Mouse (Mus musculus): ENCODE measurements around the gene Ybx2.
"Not testable (repeated sequence)": the region's sequence is repeated elsewhere in the genome, so short reads cannot be mapped to it uniquely, and the experiment has no call there.

Gene Ybx2

GRCm38 (mm10) chr11:69914917-69915430, 20.6 kb upstream of the Ybx2 start:
- DNase-seq (ENCODE audit: low spot score): no peak

GRCm38 (mm10) chr11:69915667-69916627, 19.6 kb upstream of the Ybx2 start:
- DNase-seq (ENCODE audit: low spot score): no peak

GRCm38 (mm10) chr11:69916652-69917378, 18.8 kb upstream of the Ybx2 start:
- DNase-seq (ENCODE audit: low spot score): not testable (repeated sequence)

- DNase-seq (ENCODE audit: low spot score): no peak
Observed at GRCm38 (mm10) chr11:69917379-69917948, 18.1 kb upstream of the Ybx2 start.

- no peak for DNase-seq (ENCODE audit: low spot score)
Observed at GRCm38 (mm10) chr11:69918118-69918517, 17.5 kb upstream of the Ybx2 start.

- no peak for DNase-seq (ENCODE audit: low spot score)
Observed at GRCm38 (mm10) chr11:69919053-69919452, 16.5 kb upstream of the Ybx2 start.

- DNase-seq (ENCODE audit: low spot score): peak; percentile 54
Observed at GRCm38 (mm10) chr11:69919661-69920265, 15.8 kb upstream of the Ybx2 start.

- DNase-seq (ENCODE audit: low spot score): peak; percentile 43
Observed at GRCm38 (mm10) chr11:69920266-69921031, 15.1 kb upstream of the Ybx2 start.

- peak; percentile 100 for DNase-seq (ENCODE audit: low spot score)
Observed at GRCm38 (mm10) chr11:69921114-69922011, 14.2 kb upstream of the Ybx2 start, which contains the start of gene Eif5a. Gene Eif5a (minus strand): TSS chr11:69921958.

- DNase-seq (ENCODE audit: low spot score): no peak
Observed at GRCm38 (mm10) chr11:69922012-69922756, 13.4 kb upstream of the Ybx2 start.

GRCm38 (mm10) chr11:69922796-69923195, 12.8 kb upstream of the Ybx2 start:
- no peak for DNase-seq (ENCODE audit: low spot score)

- no peak for DNase-seq (ENCODE audit: low spot score)
Observed at GRCm38 (mm10) chr11:69927501-69927900, 8.1 kb upstream of the Ybx2 start.

- no peak for DNase-seq (ENCODE audit: low spot score)
Observed at GRCm38 (mm10) chr11:69929712-69930111, 5.9 kb upstream of the Ybx2 start.

- DNase-seq (ENCODE audit: low spot score): not testable (repeated sequence)
Observed at GRCm38 (mm10) chr11:69930176-69930575, 5.4 kb upstream of the Ybx2 start.

GRCm38 (mm10) chr11:69930967-69931537, 4.5 kb upstream of the Ybx2 start:
- DNase-seq (ENCODE audit: low spot score): no peak

- no peak for DNase-seq (ENCODE audit: low spot score)
Observed at GRCm38 (mm10) chr11:69931769-69932168, 3.8 kb upstream of the Ybx2 start.

- DNase-seq (ENCODE audit: low spot score): no peak
Observed at GRCm38 (mm10) chr11:69932254-69932653, 3.3 kb upstream of the Ybx2 start.

- no peak for DNase-seq (ENCODE audit: low spot score)
Observed at GRCm38 (mm10) chr11:69933066-69933465, 2.5 kb upstream of the Ybx2 start.

GRCm38 (mm10) chr11:69934169-69934568, 1.4 kb upstream of the Ybx2 start:
- peak; percentile 91 for DNase-seq (ENCODE audit: low spot score)

Data from layer of hippocampus, adult 11-12 months (tissue).